Mouse (Mus musculus): ENCODE results near the gene Stag2. TPM values are rescaled to one million over a fixed set of nuclear protein-coding genes. Genes with fewer than 3 reads are reported as not detected.
A peak's percentile ranks its signal among the peaks of the same experiment; 100 is the strongest.

Gene Stag2
- polyA plus RNA-seq, 1 experiment from 2014 or later = 23.0 TPM

- Histone ChIP-seq H3K27ac (ENCODE audit: low read length) (no peak overlapping the region), H3K4me2 (ENCODE audit: low read depth, low read length) (no peak overlapping the region), H3K36me3 (ENCODE audit: control insufficient read depth, insufficient read depth, low read length) (no peaks in the 10 kb centered on the region), H3K4me3 (ENCODE audit: low read length) (no peak overlapping the region), H3K27me3 (replicated peaks; ENCODE audit: control insufficient read depth, insufficient read depth, low read length) (no peaks in the 10 kb centered on the region), H3K4me1 (ENCODE audit: control insufficient read depth, insufficient read depth, low read length) (no peaks in the 10 kb centered on the region), H3K9me3 (ENCODE audit: control insufficient read depth, low read length) (no peaks in the 10 kb centered on the region), H3K9ac (ENCODE audit: low read depth, low read length) (no peak overlapping the region)
- WGBS = 80% methylated on average over 3 of the region's 3 CpGs
- no peak for ATAC-seq
Observed at GRCm38 (mm10) chrX:42194608-42195007, 45.5 kb downstream of the Stag2 start.

- no peaks in the 10 kb centered on the region for H3K9me3 ChIP-seq (ENCODE audit: control insufficient read depth, low read length)
- H3K4me1 ChIP-seq (ENCODE audit: control insufficient read depth, insufficient read depth, low read length) = no peaks in the 10 kb centered on the region
- H3K4me3 ChIP-seq (ENCODE audit: low read length) = no peak overlapping the region
- no peak overlapping the region for H3K27ac ChIP-seq (ENCODE audit: low read length)
- H3K27me3 ChIP-seq (replicated peaks; ENCODE audit: control insufficient read depth, insufficient read depth, low read length) = no peaks in the 10 kb centered on the region
- H3K9ac ChIP-seq (ENCODE audit: low read depth, low read length) = no peak overlapping the region
- no peak for ATAC-seq
- H3K4me2 ChIP-seq (ENCODE audit: low read depth, low read length) = no peak overlapping the region
- no peaks in the 10 kb centered on the region for H3K36me3 ChIP-seq (ENCODE audit: control insufficient read depth, insufficient read depth, low read length)
- WGBS = 81% methylated on average over 4 of the region's 4 CpGs
Observed at GRCm38 (mm10) chrX:42202482-42202881, 53.4 kb downstream of the Stag2 start.

GRCm38 (mm10) chrX:42215742-42216141, 66.6 kb downstream of the Stag2 start:
- Histone ChIP-seq H3K27me3 (replicated peaks; ENCODE audit: control insufficient read depth, insufficient read depth, low read length) (no peaks in the 10 kb centered on the region), H3K4me3 (ENCODE audit: low read length) (no peak overlapping the region), H3K36me3 (ENCODE audit: control insufficient read depth, insufficient read depth, low read length) (no peaks in the 10 kb centered on the region), H3K27ac (ENCODE audit: low read length) (no peak overlapping the region), H3K4me2 (ENCODE audit: low read depth, low read length) (no peak overlapping the region), H3K9me3 (ENCODE audit: control insufficient read depth, low read length) (no peaks in the 10 kb centered on the region), H3K9ac (ENCODE audit: low read depth, low read length) (no peak overlapping the region), H3K4me1 (ENCODE audit: control insufficient read depth, insufficient read depth, low read length) (no peaks in the 10 kb centered on the region)
- ATAC-seq = no peak
- WGBS = 81% methylated on average over 1 of the region's 1 CpGs

- Histone ChIP-seq H3K27me3 (replicated peaks; ENCODE audit: control insufficient read depth, insufficient read depth, low read length) (no peaks in the 10 kb centered on the region), H3K4me1 (ENCODE audit: control insufficient read depth, insufficient read depth, low read length) (no peaks in the 10 kb centered on the region), H3K4me3 (ENCODE audit: low read length) (no peak overlapping the region), H3K9me3 (ENCODE audit: control insufficient read depth, low read length) (no peaks in the 10 kb centered on the region), H3K36me3 (ENCODE audit: control insufficient read depth, insufficient read depth, low read length) (no peaks in the 10 kb centered on the region), H3K9ac (ENCODE audit: low read depth, low read length) (no peak overlapping the region), H3K4me2 (ENCODE audit: low read depth, low read length) (no peak overlapping the region), H3K27ac (ENCODE audit: low read length) (no peak overlapping the region)
- 92% methylated on average over 10 of the region's 10 CpGs for whole genome bisulfite sequencing
- ATAC-seq = no peak
Observed at GRCm38 (mm10) chrX:42250342-42250741, 101.2 kb downstream of the Stag2 start.

GRCm38 (mm10) chrX:42272713-42273112, 123.6 kb downstream of the Stag2 start:
- no peak for ATAC-seq
- Histone ChIP-seq H3K27ac (ENCODE audit: low read length) (no peak overlapping the region), H3K9ac (ENCODE audit: low read depth, low read length) (no peak overlapping the region), H3K36me3 (ENCODE audit: control insufficient read depth, insufficient read depth, low read length) (no peaks in the 10 kb centered on the region), H3K4me2 (ENCODE audit: low read depth, low read length) (no peak overlapping the region), H3K27me3 (replicated peaks; ENCODE audit: control insufficient read depth, insufficient read depth, low read length) (no peaks in the 10 kb centered on the region), H3K4me1 (ENCODE audit: control insufficient read depth, insufficient read depth, low read length) (no peaks in the 10 kb centered on the region), H3K9me3 (ENCODE audit: control insufficient read depth, low read length) (no peaks in the 10 kb centered on the region), H3K4me3 (ENCODE audit: low read length) (no peak overlapping the region)

- no peaks in the 10 kb centered on the region for H3K4me1 ChIP-seq (ENCODE audit: control insufficient read depth, insufficient read depth, low read length)
- H3K4me2 ChIP-seq (ENCODE audit: low read depth, low read length) = no peak overlapping the region
- H3K9ac ChIP-seq (ENCODE audit: low read depth, low read length) = no peak overlapping the region
- 62% methylated on average over 3 of the region's 3 CpGs for WGBS
- H3K27me3 ChIP-seq (replicated peaks; ENCODE audit: control insufficient read depth, insufficient read depth, low read length) = no peaks in the 10 kb centered on the region
- H3K9me3 ChIP-seq (ENCODE audit: control insufficient read depth, low read length) = no peaks in the 10 kb centered on the region
- no peak for ATAC-seq
- H3K27ac ChIP-seq (ENCODE audit: low read length) = no peak overlapping the region
- no peaks in the 10 kb centered on the region for H3K36me3 ChIP-seq (ENCODE audit: control insufficient read depth, insufficient read depth, low read length)
- H3K4me3 ChIP-seq (ENCODE audit: low read length) = no peak overlapping the region
Observed at GRCm38 (mm10) chrX:42290215-42290614, 141.1 kb downstream of the Stag2 start.

GRCm38 (mm10) chrX:42315231-42315630, 166.1 kb downstream of the Stag2 start:
- no peaks in the 10 kb centered on the region for H3K4me1 ChIP-seq (ENCODE audit: control insufficient read depth, insufficient read depth, low read length)
- H3K9me3 ChIP-seq (ENCODE audit: control insufficient read depth, low read length) = no peaks in the 10 kb centered on the region
- no peaks in the 10 kb centered on the region for H3K27me3 ChIP-seq (replicated peaks; ENCODE audit: control insufficient read depth, insufficient read depth, low read length)
- WGBS = 64% methylated on average over 3 of the region's 3 CpGs
- no peak overlapping the region for H3K4me2 ChIP-seq (ENCODE audit: low read depth, low read length)
- no peak overlapping the region for H3K4me3 ChIP-seq (ENCODE audit: low read length)
- no peak overlapping the region for H3K9ac ChIP-seq (ENCODE audit: low read depth, low read length)
- 0 out of 2 replicates have a peak, but pooled peaks have one; percentile 33 for ATAC-seq
- no peak overlapping the region for H3K27ac ChIP-seq (ENCODE audit: low read length)
- H3K36me3 ChIP-seq (ENCODE audit: control insufficient read depth, insufficient read depth, low read length) = no peaks in the 10 kb centered on the region

GRCm38 (mm10) chrX:42320424-42320823, 171.3 kb downstream of the Stag2 start:
- no peak for ATAC-seq
- Histone ChIP-seq H3K4me2 (ENCODE audit: low read depth, low read length) (no peak overlapping the region), H3K27ac (ENCODE audit: low read length) (no peak overlapping the region), H3K9me3 (ENCODE audit: control insufficient read depth, low read length) (no peaks in the 10 kb centered on the region), H3K4me1 (ENCODE audit: control insufficient read depth, insufficient read depth, low read length) (no peaks in the 10 kb centered on the region), H3K4me3 (ENCODE audit: low read length) (no peak overlapping the region), H3K27me3 (replicated peaks; ENCODE audit: control insufficient read depth, insufficient read depth, low read length) (no peaks in the 10 kb centered on the region), H3K9ac (ENCODE audit: low read depth, low read length) (no peak overlapping the region), H3K36me3 (ENCODE audit: control insufficient read depth, insufficient read depth, low read length) (no peaks in the 10 kb centered on the region)
- 55% methylated on average over 5 of the region's 5 CpGs for WGBS

- H3K9ac ChIP-seq (ENCODE audit: low read depth, low read length) = no peak overlapping the region
- no peak overlapping the region for H3K4me3 ChIP-seq (ENCODE audit: low read length)
- no peaks in the 10 kb centered on the region for H3K9me3 ChIP-seq (ENCODE audit: control insufficient read depth, low read length)
- no peaks in the 10 kb centered on the region for H3K27me3 ChIP-seq (replicated peaks; ENCODE audit: control insufficient read depth, insufficient read depth, low read length)
- H3K36me3 ChIP-seq (ENCODE audit: control insufficient read depth, insufficient read depth, low read length) = no peaks in the 10 kb centered on the region
- ATAC-seq = no peak
- H3K4me1 ChIP-seq (ENCODE audit: control insufficient read depth, insufficient read depth, low read length) = no peaks in the 10 kb centered on the region
- 40% methylated on average over 9 of the region's 9 CpGs for WGBS
- no peak overlapping the region for H3K4me2 ChIP-seq (ENCODE audit: low read depth, low read length)
- H3K27ac ChIP-seq (ENCODE audit: low read length) = no peak overlapping the region
Observed at GRCm38 (mm10) chrX:42321200-42321773, 172.2 kb downstream of the Stag2 start.

- no peaks in the 10 kb centered on the region for H3K4me1 ChIP-seq (ENCODE audit: control insufficient read depth, insufficient read depth, low read length)
- H3K4me3 ChIP-seq (ENCODE audit: low read length) = no peak overlapping the region
- no peaks in the 10 kb centered on the region for H3K9me3 ChIP-seq (ENCODE audit: control insufficient read depth, low read length)
- no peak overlapping the region for H3K9ac ChIP-seq (ENCODE audit: low read depth, low read length)
- H3K4me2 ChIP-seq (ENCODE audit: low read depth, low read length) = no peak overlapping the region
- H3K27ac ChIP-seq (ENCODE audit: low read length) = no peak overlapping the region
- no peaks in the 10 kb centered on the region for H3K27me3 ChIP-seq (replicated peaks; ENCODE audit: control insufficient read depth, insufficient read depth, low read length)
- WGBS = 75% methylated on average over 3 of the region's 3 CpGs
- no peaks in the 10 kb centered on the region for H3K36me3 ChIP-seq (ENCODE audit: control insufficient read depth, insufficient read depth, low read length)
- ATAC-seq = no peak
Observed at GRCm38 (mm10) chrX:42324848-42325247, 175.7 kb downstream of the Stag2 start.
